9 mouse cellular contexts compared by ENCODE assay signal in genomic region chr12:103995292-103996072, GRCm38 (mm10). TPM values are rescaled to one million over a fixed set of nuclear protein-coding genes. Genes with fewer than 3 reads are reported as not detected.
DNase-seq lines count a peak whose midpoint lies in the region; ATAC-seq lines count a peak whose summit lies in the region.
"Had no signal": no experiment of that assay in that cellular context is flagged by ENCODE, and none has a peak within 500 bp of the region (broad histone marks: within the 10 kb centered on the region; RNA-seq: fewer than 3 reads in every experiment).

No protein-coding gene starts in this region.

- intact Hi-C loops in gastrocnemius, postnatal 36 days (cut with DNase I), result loop anchor here (1.0 to 5.0 kb wide), 2 partner anchors 74 to 422 kb away; no protein-coding TSS in a partner anchor

- H3K36me3 ChIP-seq in lung, embryonic 15.5 days, result no peaks in the 10 kb centered on the region
- H3K36me3 ChIP-seq: limb, embryonic 13.5 days had no signal

- H3K9ac ChIP-seq in lung, embryonic 15.5 days, result no peak overlapping the region
- H3K9ac ChIP-seq: limb, embryonic 13.5 days had no signal

- H3K27me3 ChIP-seq in lung, embryonic 15.5 days, result no peaks in the 10 kb centered on the region
- H3K27me3 ChIP-seq: limb, embryonic 13.5 days had no signal

- H3K9me3 ChIP-seq in lung, embryonic 15.5 days, result no peaks in the 10 kb centered on the region
- H3K9me3 ChIP-seq: limb, embryonic 13.5 days had no signal

- no peaks in the 10 kb centered on the region for H3K4me1 ChIP-seq in lung, embryonic 15.5 days
- H3K4me1 ChIP-seq: limb, embryonic 13.5 days had no signal

- DNase-seq in CD4-positive, CD25-positive, alpha-beta regulatory T cell, adult 2 months (ENCODE audit: low read depth, low spot score), result peak; percentile 80
- DNase-seq in R1 (ENCODE audit: low read depth, low spot score), result peak; percentile 49
- DNase-seq in cerebellum, postnatal 10 days, result peak; percentile 82 to 85
- peak; percentile 30 to 35 for DNase-seq in gastrocnemius, postnatal 36 days
- DNase-seq in kidney, postnatal 36 days, result peak; percentile 65 to 79
- peak; percentile 64 for DNase-seq in ovary, postnatal 14 days (ENCODE audit: low spot score)
- DNase-seq in urinary bladder, postnatal 14 days (ENCODE audit: low spot score), result peak; percentile 70

- H3K4me3 ChIP-seq in lung, embryonic 15.5 days, result no peak overlapping the region
- H3K4me3 ChIP-seq: limb, embryonic 13.5 days had no signal

- no peak overlapping the region for H3K27ac ChIP-seq in lung, embryonic 15.5 days
- H3K27ac ChIP-seq: limb, embryonic 13.5 days had no signal

- no peak overlapping the region for H3K4me2 ChIP-seq in lung, embryonic 15.5 days
- H3K4me2 ChIP-seq: limb, embryonic 13.5 days had no signal

- ATAC-seq in lung, embryonic 15.5 days (ENCODE audit: borderline replicate concordance, extremely low read depth, low FRiP score, low TSS enrichment), result 0 out of 2 replicates have a peak, but pooled peaks have one; percentile 24

- WGBS in lung, embryonic 15.5 days, result 41% methylated on average over 5 of the region's 5 CpGs

RNA-seq across cellular contexts. Expression of gene Serpina11, which starts 5.7 kb away (rescaled TPM):
- not detected for total RNA-seq in gastrocnemius, postnatal 36 days (2021)
- not detected in 2 replicates for polyA plus RNA-seq in lung, embryonic 15.5 days (2015; fragmentation: Nextera tagmentation; extraction: Ambion mirVana)
- polyA plus RNA-seq: limb, embryonic 13.5 days had no signal

RNA-seq across cellular contexts. Expression of gene Serpina9, which starts 18.1 kb away (rescaled TPM):
- total RNA-seq in gastrocnemius, postnatal 36 days (2021), result not detected
- 0.24 and 0.32 TPM in 2 replicates for polyA plus RNA-seq in lung, embryonic 15.5 days (2015; fragmentation: Nextera tagmentation; extraction: Ambion mirVana)
- polyA plus RNA-seq: limb, embryonic 13.5 days had no signal

RNA-seq across cellular contexts. Expression of gene Serpina1e, which starts 36.7 kb away (rescaled TPM):
- total RNA-seq in gastrocnemius, postnatal 36 days (2021), result not detected
- 0.40 and 1.1 TPM in 2 replicates for polyA plus RNA-seq in lung, embryonic 15.5 days (2015; fragmentation: Nextera tagmentation; extraction: Ambion mirVana)
- polyA plus RNA-seq: limb, embryonic 13.5 days had no signal

RNA-seq across cellular contexts. Expression of gene Serpina12, which starts 48.8 kb away (rescaled TPM):
- total RNA-seq in gastrocnemius, postnatal 36 days (2021), result not detected
- polyA plus RNA-seq in lung, embryonic 15.5 days (2015; fragmentation: Nextera tagmentation; extraction: Ambion mirVana), result not detected in 2 replicates
- polyA plus RNA-seq: limb, embryonic 13.5 days had no signal

Comparison
In these comparisons a context has a peak if more than half of its experiments do, and no peak if none do; other contexts are left out.
1. DNase-seq: peak in every context shown above with its lines; median percentile 84 in cerebellum, postnatal 10 days; 80 in CD4-positive, CD25-positive, alpha-beta regulatory T cell, adult 2 months; 72 in kidney, postnatal 36 days; 70 in urinary bladder, postnatal 14 days; 64 in ovary, postnatal 14 days; 49 in R1; 32 in gastrocnemius, postnatal 36 days.